Mouse (Mus musculus) liver, embryonic 14.5 days (tissue): ENCODE measurements at regions not wholly inside any gene's neighbourhood (a gene's known extent, or its start where the extent isn't known, plus 50 kb on each side); places are given as distances from the start of the nearest gene placed in this dataset.

Experiments used
- ATAC-seq: fragments of 200-750 bp; cut with Nextera tagmentation; 2 replicates; pipeline ENCODE4 v1.8.0; 2017; ENCODE audit warnings: moderate number of reproducible peaks, mild to moderate bottlenecking, moderate library complexity; ENCODE audit not compliant: insufficient read depth
- DNase-seq, 3 experiments: peaks; one replicate each; pipeline ENCODE4 v3.0.0-alpha.2; 2012 to 2013; ENCODE audit warnings: low read depth in 3 of 3, low spot score in 3 of 3
- H3K27ac ChIP-seq: fragments of 300-500 bp; sonication (generic); 2 replicates; pipeline ENCODE4 v1.5.1; 2014; ENCODE audit warnings: moderate library complexity, mild to moderate bottlenecking, control low read depth, inconsistent platforms
- H3K27me3 ChIP-seq: fragments of 300-500 bp; sonication (generic); 2 replicates; pipeline ENCODE4 v1.6.1; 2014; ENCODE audit warnings: mild to moderate bottlenecking, low read length, moderate library complexity; ENCODE audit not compliant: control insufficient read depth, insufficient read depth
- H3K36me3 ChIP-seq: fragments of 300-500 bp; sonication (generic); replicated peaks from 2 replicates; pipeline ENCODE4 v1.6.1; 2014; ENCODE audit warnings: low read depth; ENCODE audit not compliant: control insufficient read depth, insufficient read depth
- H3K4me1 ChIP-seq, 2 experiments: fragments of 200-500 bp in 1 of 2; fragments of 300-500 bp in 1 of 2; sonication (generic) in 1 of 2; replicated peaks; 2 replicates each; pipeline ENCODE4 v1.6.1; 2012 to 2014; ENCODE audit warnings: antibody characterized with exemption in 1 of 2, inconsistent platforms in 1 of 2, low read length in 1 of 2; ENCODE audit not compliant: control insufficient read depth in 2 of 2, insufficient read depth in 2 of 2
- H3K4me2 ChIP-seq: fragments of 300-500 bp; sonication (generic); 2 replicates; pipeline ENCODE4 v1.6.1; 2014; ENCODE audit warnings: low read depth, mild to moderate bottlenecking, control low read depth, moderate library complexity
- H3K4me3 ChIP-seq, 2 experiments: fragments of 200-500 bp in 1 of 2; fragments of 300-500 bp in 1 of 2; sonication (generic) in 1 of 2; 2 replicates each; pipeline ENCODE4 v1.5.1; 2012 to 2014; ENCODE audit warnings: low read depth in 2 of 2, low read length in 2 of 2, mild to moderate bottlenecking in 2 of 2, control low read depth in 1 of 2, inconsistent platforms in 1 of 2, moderate library complexity in 1 of 2; ENCODE audit not compliant: insufficient read depth in 1 of 2
- H3K9ac ChIP-seq: fragments of 300-500 bp; sonication (generic); replicated peaks from 2 replicates; pipeline ENCODE4 v1.6.1; 2014; ENCODE audit warnings: mild to moderate bottlenecking, control low read depth, moderate library complexity
- H3K9me3 ChIP-seq: fragments of 300-500 bp; sonication (generic); 2 replicates; pipeline ENCODE4 v1.6.1; 2016; ENCODE audit warnings: low read length, mixed read lengths; ENCODE audit not compliant: control insufficient read depth
- CTCF ChIP-seq: IDR thresholded peaks from 2 replicates; pipeline ENCODE4 v1.5.1; 2016; ENCODE audit warnings: antibody characterized with exemption, low read depth, control low read depth
- EP300 ChIP-seq: IDR thresholded peaks from 2 replicates; pipeline ENCODE4 v1.6.1; 2016; ENCODE audit warnings: antibody characterized with exemption, low read depth
- WGBS: fragments of 180-500 bp; shearing (Covaris S2); extraction: QIAGEN DNeasy Blood & Tissue Kit; methylation state at CpG from one replicate; pipeline ENCODE4 v1.1.7; 2014; ENCODE audit not compliant: insufficient replicate concordance; 5-methylcytosine and 5-hydroxymethylcytosine counted together

DNA sequence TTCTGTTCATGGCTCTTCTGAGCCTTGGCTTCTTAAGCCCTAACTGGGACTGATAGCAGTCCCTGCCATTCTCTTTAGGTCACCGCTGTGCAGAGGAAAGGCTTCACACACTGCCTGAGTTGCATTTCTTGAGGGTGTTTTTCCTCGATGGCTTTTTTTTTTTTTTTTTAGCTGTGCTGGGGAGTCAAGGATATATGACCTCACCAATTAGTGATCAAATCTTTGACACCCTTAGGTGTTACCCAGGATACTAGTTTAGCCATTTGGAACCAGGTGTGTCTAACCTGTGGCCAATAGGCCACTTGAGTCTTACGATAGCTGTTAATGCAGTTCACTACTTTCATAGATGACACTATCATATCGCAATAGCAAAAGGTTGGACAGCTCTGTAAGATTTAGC is 1247.5 kb upstream of the A1bg start:
- no peak for TF ChIP-seq EP300
- no peak for TF ChIP-seq CTCF

DNA sequence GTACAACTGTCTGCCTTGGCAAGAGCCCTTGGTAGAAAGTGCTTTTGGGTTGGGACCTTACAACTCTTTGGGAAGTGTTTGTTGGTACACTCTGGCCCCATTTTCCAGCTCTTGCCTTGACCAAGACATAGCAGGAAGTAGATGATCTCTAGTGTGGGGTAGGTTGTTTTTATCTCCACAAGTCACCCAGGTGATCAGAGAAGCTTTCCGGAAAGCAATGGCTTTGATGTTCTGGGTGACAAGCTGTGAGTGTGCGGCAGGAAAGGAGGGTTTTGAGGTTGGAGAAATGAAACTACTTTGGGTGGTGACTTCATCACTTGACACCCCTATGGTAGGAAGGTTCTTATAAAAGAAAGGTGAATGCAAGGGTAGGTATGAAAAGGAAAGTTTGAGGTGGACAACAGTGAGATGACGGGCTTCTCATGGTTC is 1246.8 kb upstream of the A1bg start:
- H3K27me3 ChIP-seq, result no peaks in the 10 kb centered on the region
- 47% methylated on average over 3 of the region's 3 CpGs for WGBS
- no peaks in the 10 kb centered on the region for H3K9me3 ChIP-seq
- ATAC-seq (no peak), DNase-seq (no peak)
- no peak overlapping the region for H3K4me3 ChIP-seq
- peaks cover 24 to 47% of the 10 kb centered on the region in 2 experiments for H3K4me1 ChIP-seq
- no peak overlapping the region for H3K27ac ChIP-seq
- TF ChIP-seq CTCF, result no peak
- no peak for TF ChIP-seq EP300
- H3K9ac ChIP-seq, result no peak overlapping the region
- H3K4me2 ChIP-seq, result no peak overlapping the region
- no peaks in the 10 kb centered on the region for H3K36me3 ChIP-seq

More for the DNA sequence above, 1247.5 kb upstream of the A1bg start:
- H3K4me2 ChIP-seq, result no peak overlapping the region
- no peak for DNase-seq
- H3K9me3 ChIP-seq, result no peaks in the 10 kb centered on the region
- H3K36me3 ChIP-seq, result no peaks in the 10 kb centered on the region
- no peaks in the 10 kb centered on the region for H3K27me3 ChIP-seq
- H3K27ac ChIP-seq, result no peak overlapping the region; the same call in 1 of the 2 replicates
- WGBS, result 80% methylated on average over 4 of the region's 4 CpGs
- no peak overlapping the region for H3K4me3 ChIP-seq
- peaks cover 24 to 47% of the 10 kb centered on the region in 2 experiments for H3K4me1 ChIP-seq
- ATAC-seq, result no peak
- no peak overlapping the region for H3K9ac ChIP-seq

DNA sequence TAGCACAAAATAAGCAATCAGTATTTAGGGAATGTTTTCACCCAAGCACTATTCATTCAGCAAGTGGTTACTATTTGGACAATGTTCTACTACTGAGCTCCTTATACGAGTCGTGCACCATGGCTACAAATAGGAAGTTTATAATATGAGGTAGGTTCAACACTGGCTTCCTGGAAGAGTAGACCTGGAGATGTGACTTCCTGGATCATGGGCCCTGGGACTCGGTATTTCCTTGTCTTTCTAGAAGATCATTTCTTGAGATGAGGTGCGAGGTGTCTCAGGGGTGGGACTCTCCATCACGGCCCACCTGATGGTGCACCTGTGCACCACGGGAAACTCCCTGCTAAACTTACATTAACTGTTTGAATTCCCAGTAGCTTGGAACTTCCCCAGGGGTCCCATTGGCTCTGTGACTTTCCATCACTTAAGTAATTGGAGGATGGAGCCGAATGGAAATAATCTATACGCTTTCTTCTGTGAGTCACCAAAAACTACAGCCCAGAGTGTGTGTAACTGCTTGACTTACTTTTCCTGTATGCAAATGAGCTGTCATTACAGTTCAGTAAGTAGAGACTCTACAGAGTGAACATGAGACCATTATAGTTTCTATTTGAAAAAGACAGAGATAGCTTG is 1246.3 kb upstream of the A1bg start:
- Histone ChIP-seq H3K9ac (no peak overlapping the region), H3K27me3 (no peaks in the 10 kb centered on the region), H3K4me3 (no peak overlapping the region), H3K36me3 (no peaks in the 10 kb centered on the region), H3K27ac (no peak overlapping the region), H3K9me3 (no peaks in the 10 kb centered on the region), H3K4me1 (peaks cover 23 to 46% of the 10 kb centered on the region in 2 experiments), H3K4me2 (no peak overlapping the region)
- WGBS, result 76% methylated on average over 8 of the region's 8 CpGs
- DNase-seq, result no peak
- TF ChIP-seq CTCF (no peak), EP300 (no peak)
- ATAC-seq, result no peak

DNA sequence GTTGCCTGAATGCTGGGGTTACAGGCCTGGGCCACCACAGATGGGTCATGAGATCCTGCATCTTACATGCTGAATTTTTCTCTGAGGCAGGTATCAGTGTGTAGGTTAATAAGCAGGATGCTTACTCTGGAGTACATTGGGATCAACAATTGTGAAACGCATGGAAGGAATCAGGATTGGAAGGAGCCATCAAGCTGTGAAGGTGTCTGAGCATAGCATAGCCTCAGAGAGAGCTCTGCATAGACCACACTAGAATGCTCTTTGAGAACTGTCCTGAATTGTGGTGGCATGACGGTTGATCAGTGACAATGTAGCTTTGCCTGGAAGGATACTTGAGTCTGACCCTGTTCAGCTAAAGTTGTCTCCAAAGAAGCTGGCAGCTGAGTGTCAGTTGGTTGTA is 1245.7 kb upstream of the A1bg start:
- Histone ChIP-seq H3K4me2 (no peak overlapping the region), H3K4me3 (no peak overlapping the region), H3K27me3 (no peaks in the 10 kb centered on the region), H3K9ac (no peak overlapping the region), H3K27ac (no peak overlapping the region; the same call in 1 of the 2 replicates), H3K9me3 (no peaks in the 10 kb centered on the region), H3K4me1 (peaks cover 24 to 42% of the 10 kb centered on the region in 2 experiments), H3K36me3 (no peaks in the 10 kb centered on the region)
- ATAC-seq (no peak), DNase-seq (no peak)
- WGBS, result 79% methylated on average over 2 of the region's 2 CpGs
- TF ChIP-seq EP300, result no peak
- no peak for TF ChIP-seq CTCF

DNA sequence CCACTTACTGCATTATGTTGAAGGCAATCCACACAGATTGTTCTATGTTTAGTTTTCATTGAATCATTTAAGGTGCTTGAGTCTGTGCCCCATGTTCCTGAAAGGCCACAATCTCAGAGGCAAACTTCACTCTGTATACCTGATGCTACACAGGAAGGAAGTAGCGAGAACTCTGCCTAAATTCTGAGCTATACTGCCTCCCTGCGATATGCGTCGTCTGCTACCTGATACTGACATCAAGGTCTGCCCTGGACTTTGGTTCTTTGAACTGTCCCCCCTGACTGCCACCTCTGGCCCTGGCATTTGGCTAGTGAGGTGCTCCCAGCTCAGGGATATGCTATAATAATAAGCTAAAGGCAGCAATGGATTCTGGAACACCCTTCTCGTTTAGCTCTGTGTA is 1244.0 kb upstream of the A1bg start:
- no peak overlapping the region for H3K4me2 ChIP-seq
- no peak overlapping the region for H3K9ac ChIP-seq
- H3K27ac ChIP-seq, result no peak overlapping the region
- H3K9me3 ChIP-seq, result no peaks in the 10 kb centered on the region
- H3K4me3 ChIP-seq, result no peak overlapping the region
- ATAC-seq, result no peak
- WGBS, result 76% methylated on average over 5 of the region's 5 CpGs
- TF ChIP-seq EP300 (no peak), CTCF (no peak)
- H3K27me3 ChIP-seq, result no peaks in the 10 kb centered on the region
- H3K4me1 ChIP-seq, result peaks cover 29 to 46% of the 10 kb centered on the region in 2 experiments
- no peak for DNase-seq
- H3K36me3 ChIP-seq, result no peaks in the 10 kb centered on the region
